Mouse (Mus musculus) liver, embryonic 14.5 days (tissue): ENCODE results near the gene Slc38a2.

Experiments
- CTCF ChIP-seq: IDR thresholded peaks from 2 replicates; pipeline ENCODE4 v1.5.1; 2016; ENCODE audit warnings: antibody characterized with exemption, low read depth, control low read depth
- EP300 ChIP-seq: IDR thresholded peaks from 2 replicates; pipeline ENCODE4 v1.6.1; 2016; ENCODE audit warnings: antibody characterized with exemption, low read depth

DNA sequence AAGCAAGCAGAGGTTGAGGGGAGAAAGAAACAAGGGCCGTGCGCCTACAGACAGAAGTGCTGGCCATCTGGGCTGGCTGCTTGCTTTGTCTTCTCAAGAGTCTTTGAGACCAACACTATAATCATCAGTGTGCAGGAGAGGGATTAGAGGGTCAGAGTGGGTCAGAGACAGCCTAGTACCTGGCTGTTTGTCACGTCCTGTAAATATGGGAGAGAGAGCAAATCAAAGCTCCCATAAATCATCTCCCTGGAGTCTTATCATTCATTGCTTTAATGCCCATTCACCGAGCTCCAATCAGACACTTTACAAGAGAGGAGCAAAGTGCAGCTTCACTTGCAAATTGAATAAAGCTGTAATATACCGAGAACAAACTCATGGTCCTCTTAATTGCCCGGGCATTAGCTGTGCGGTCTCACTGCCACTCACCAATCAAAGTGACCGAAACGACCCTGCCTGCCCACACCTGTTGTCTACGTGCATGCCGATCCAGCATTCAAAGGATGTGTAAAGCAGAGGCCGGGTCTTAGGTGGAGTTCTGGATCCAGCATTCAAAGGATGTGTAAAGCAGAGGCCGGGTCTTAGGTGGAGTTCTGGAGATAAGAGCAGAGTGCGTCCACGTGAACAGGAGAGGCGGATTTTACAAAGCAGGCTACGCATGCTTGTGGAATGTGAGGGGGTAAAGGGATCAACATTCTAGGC, 41.8 kb downstream of the Slc38a2 start:
- TF ChIP-seq EP300 (no peak), CTCF (no peak)
